Mouse (Mus musculus) midbrain, embryonic 14.5 days (tissue): Measurements from ENCODE around the gene Bmf. TPM values are rescaled to one million over a fixed set of nuclear protein-coding genes. Genes with fewer than 3 reads are reported as not detected.

Source experiments
- ATAC-seq: fragments of 200-750 bp; cut with Nextera tagmentation; 2 replicates; pipeline ENCODE4 v1.8.0; 2017; ENCODE audit warnings: moderate number of reproducible peaks, moderate library complexity; ENCODE audit not compliant: low FRiP score, low TSS enrichment
- DNase-seq: peaks from one replicate; pipeline ENCODE4 v3.0.0-alpha.2; 2015
- H3K27ac ChIP-seq: fragments of 300-500 bp; sonication (generic); replicated peaks from 2 replicates; pipeline ENCODE4 v1.5.1; 2014; ENCODE audit warnings: mild to moderate bottlenecking, low read depth, low read length, moderate library complexity
- H3K27me3 ChIP-seq: fragments of 300-500 bp; sonication (generic); 2 replicates; pipeline ENCODE4 v1.6.1; 2014; ENCODE audit warnings: low read length, control low read depth, mixed read lengths; ENCODE audit not compliant: control insufficient read depth, insufficient read depth
- H3K36me3 ChIP-seq: fragments of 300-500 bp; sonication (generic); 2 replicates; pipeline ENCODE4 v1.6.1; 2014; ENCODE audit warnings: low read length, control low read depth; ENCODE audit not compliant: control insufficient read depth, insufficient read depth
- H3K4me1 ChIP-seq: fragments of 300-500 bp; sonication (generic); 2 replicates; pipeline ENCODE4 v1.6.1; 2014; ENCODE audit warnings: mild to moderate bottlenecking, antibody characterized with exemption, low read length, control low read depth; ENCODE audit not compliant: control insufficient read depth, insufficient read depth
- H3K4me2 ChIP-seq: fragments of 300-500 bp; sonication (generic); 2 replicates; pipeline ENCODE4 v1.6.1; 2014; ENCODE audit warnings: mild to moderate bottlenecking, low read length, moderate library complexity
- H3K4me3 ChIP-seq: fragments of 300-500 bp; sonication (generic); replicated peaks from 2 replicates; pipeline ENCODE4 v1.5.1; 2014; ENCODE audit warnings: low read depth, low read length
- H3K9ac ChIP-seq: fragments of 300-500 bp; sonication (generic); replicated peaks from 2 replicates; pipeline ENCODE4 v1.6.1; 2014; ENCODE audit warnings: mild to moderate bottlenecking, low read length, moderate library complexity
- H3K9me3 ChIP-seq: fragments of 300-500 bp; sonication (generic); 2 replicates; pipeline ENCODE4 v1.6.1; 2016; ENCODE audit warnings: low read length, control low read depth, mixed read lengths; ENCODE audit not compliant: control insufficient read depth
- WGBS: fragments of 180-500 bp; shearing (Covaris S2); extraction: QIAGEN DNeasy Blood & Tissue Kit; methylation state at CpG from one replicate; pipeline ENCODE4 v1.1.7; 2014; 5-methylcytosine and 5-hydroxymethylcytosine counted together
- polyA plus RNA-seq: library from polyadenylated mRNA; unstranded; fragments of >200 nt; fragmentation: Nextera tagmentation; extraction: Ambion mirVana; gene quantifications from 2 replicates; pipeline ENCODE4 v1.2.1, GENCODE M21; 2014

Gene Bmf
- polyA plus RNA-seq, 1 experiment from 2014 or later: 1.9 TPM

GRCm38 (mm10) chr2:118511779-118512417, 37.6 kb downstream of the Bmf start:
- no peak for DNase-seq
- H3K36me3 ChIP-seq: no peaks in the 10 kb centered on the region

GRCm38 (mm10) chr2:118510447-118511310, 38.8 kb downstream of the Bmf start:
- no peaks in the 10 kb centered on the region for H3K36me3 ChIP-seq
- no peak overlapping the region for H3K4me3 ChIP-seq
- DNase-seq (peak; percentile 91), ATAC-seq (peak; percentile 89)
- no peaks in the 10 kb centered on the region for H3K9me3 ChIP-seq
- 27% methylated on average over 29 of the region's 29 CpGs for WGBS
- H3K27ac ChIP-seq: peak overlapping the region; percentile 37
- H3K4me2 ChIP-seq: 0 out of 2 replicates have a peak overlapping the region, but pooled peaks have one; percentile 9
- no peak overlapping the region for H3K9ac ChIP-seq
- peaks cover 8% of the 10 kb centered on the region; the same call in 1 of the 2 replicates for H3K4me1 ChIP-seq
- no peaks in the 10 kb centered on the region for H3K27me3 ChIP-seq

More at GRCm38 (mm10) chr2:118511779-118512417, 37.6 kb downstream of the Bmf start:
- H3K4me3 ChIP-seq: no peak overlapping the region
- no peak for ATAC-seq
- no peak overlapping the region for H3K9ac ChIP-seq
- H3K4me1 ChIP-seq: peaks cover 8% of the 10 kb centered on the region; the same call in 1 of the 2 replicates
- H3K4me2 ChIP-seq: no peak overlapping the region
- H3K27me3 ChIP-seq: no peaks in the 10 kb centered on the region
- WGBS: 67% methylated on average over 11 of the region's 11 CpGs
- H3K9me3 ChIP-seq: no peaks in the 10 kb centered on the region
- H3K27ac ChIP-seq: no peak overlapping the region

DNA sequence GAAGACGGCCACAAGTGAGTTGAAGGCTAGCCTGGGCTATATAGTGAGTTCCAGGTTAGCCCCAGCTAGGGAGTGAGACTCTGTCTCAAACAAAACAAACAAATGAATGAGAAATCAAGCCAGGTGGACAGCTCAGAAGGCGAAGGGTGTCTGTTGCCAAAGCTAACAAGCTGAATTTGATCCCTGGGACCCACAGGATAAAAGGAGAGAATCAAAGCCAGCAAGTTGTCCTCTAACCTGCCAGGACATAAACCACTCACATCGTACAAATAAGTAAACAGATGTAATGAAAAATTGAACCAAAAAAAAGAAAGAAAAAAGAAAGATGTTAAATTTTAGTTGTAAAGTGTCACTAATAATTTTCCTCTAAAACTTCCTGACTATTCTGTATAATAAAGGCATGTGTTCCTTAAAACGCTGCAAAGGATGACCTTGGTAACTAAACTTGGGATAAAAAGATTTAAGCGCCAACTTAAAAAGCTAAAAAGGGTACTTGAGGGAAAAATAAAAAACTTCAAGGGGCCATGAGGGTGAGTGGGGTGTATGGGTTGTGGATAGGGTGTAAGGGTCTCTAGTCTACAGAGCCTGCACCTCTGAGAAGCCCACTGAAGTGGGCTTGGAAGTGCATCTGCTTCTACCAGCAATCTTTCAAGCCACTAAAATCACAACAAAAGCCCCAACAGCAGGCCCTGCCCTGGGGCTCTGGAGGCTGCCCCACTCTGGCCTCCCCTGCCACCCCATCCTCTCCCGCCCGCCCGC, 39.6 kb downstream of the Bmf start:
- ATAC-seq: no peak
- no peak for DNase-seq
- no peaks in the 10 kb centered on the region for H3K9me3 ChIP-seq
- no peak overlapping the region for H3K9ac ChIP-seq
- 0 out of 2 replicates have a peak overlapping the region, but pooled peaks have one; percentile 9 for H3K4me2 ChIP-seq
- H3K4me3 ChIP-seq: no peak overlapping the region
- no peaks in the 10 kb centered on the region for H3K36me3 ChIP-seq
- H3K4me1 ChIP-seq: peaks cover 8% of the 10 kb centered on the region; the same call in 1 of the 2 replicates
- WGBS: 42% methylated on average over 8 of the region's 8 CpGs
- H3K27ac ChIP-seq: peak overlapping the region; percentile 37
- H3K27me3 ChIP-seq: no peaks in the 10 kb centered on the region

- Histone ChIP-seq H3K36me3 (no peaks in the 10 kb centered on the region), H3K4me2 (no peak overlapping the region), H3K9ac (no peak overlapping the region), H3K4me1 (peaks cover 8% of the 10 kb centered on the region; the same call in 1 of the 2 replicates), H3K4me3 (no peak overlapping the region), H3K9me3 (no peaks in the 10 kb centered on the region), H3K27ac (no peak overlapping the region), H3K27me3 (no peaks in the 10 kb centered on the region)
- DNase-seq (no peak), ATAC-seq (no peak)
- WGBS: 93% methylated on average over 7 of the region's 7 CpGs
Measured at GRCm38 (mm10) chr2:118507126-118507525, 42.4 kb downstream of the Bmf start.

DNA sequence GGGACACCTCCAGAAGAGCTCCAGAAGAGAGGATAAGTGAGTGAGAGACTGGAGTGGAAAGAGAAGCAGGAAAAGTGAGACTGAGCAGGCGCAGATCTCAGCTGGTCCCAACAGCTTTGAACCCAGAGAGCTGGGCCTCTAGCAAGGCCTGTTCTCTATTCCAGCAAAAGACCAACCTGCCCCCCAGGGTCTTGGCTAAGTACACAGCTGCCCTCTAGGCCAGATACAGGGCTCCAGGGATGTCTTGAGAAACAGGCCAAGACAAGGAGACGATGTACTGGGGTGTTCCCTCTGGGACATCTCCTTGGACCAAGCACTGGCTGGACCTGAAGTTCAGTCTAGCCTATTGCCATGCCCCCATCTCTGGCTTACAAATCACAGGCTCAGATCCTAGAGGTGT, 49.3 kb downstream of the Bmf start:
- H3K4me3 ChIP-seq: no peak overlapping the region
- H3K36me3 ChIP-seq: no peaks in the 10 kb centered on the region
- DNase-seq (no peak), ATAC-seq (no peak)
- H3K9me3 ChIP-seq: no peaks in the 10 kb centered on the region
- 88% methylated on average over 2 of the region's 2 CpGs for WGBS
- H3K27me3 ChIP-seq: no peaks in the 10 kb centered on the region
- no peak overlapping the region for H3K9ac ChIP-seq
- H3K27ac ChIP-seq: no peak overlapping the region
- H3K4me2 ChIP-seq: no peak overlapping the region
- no peaks in the 10 kb centered on the region for H3K4me1 ChIP-seq

DNA sequence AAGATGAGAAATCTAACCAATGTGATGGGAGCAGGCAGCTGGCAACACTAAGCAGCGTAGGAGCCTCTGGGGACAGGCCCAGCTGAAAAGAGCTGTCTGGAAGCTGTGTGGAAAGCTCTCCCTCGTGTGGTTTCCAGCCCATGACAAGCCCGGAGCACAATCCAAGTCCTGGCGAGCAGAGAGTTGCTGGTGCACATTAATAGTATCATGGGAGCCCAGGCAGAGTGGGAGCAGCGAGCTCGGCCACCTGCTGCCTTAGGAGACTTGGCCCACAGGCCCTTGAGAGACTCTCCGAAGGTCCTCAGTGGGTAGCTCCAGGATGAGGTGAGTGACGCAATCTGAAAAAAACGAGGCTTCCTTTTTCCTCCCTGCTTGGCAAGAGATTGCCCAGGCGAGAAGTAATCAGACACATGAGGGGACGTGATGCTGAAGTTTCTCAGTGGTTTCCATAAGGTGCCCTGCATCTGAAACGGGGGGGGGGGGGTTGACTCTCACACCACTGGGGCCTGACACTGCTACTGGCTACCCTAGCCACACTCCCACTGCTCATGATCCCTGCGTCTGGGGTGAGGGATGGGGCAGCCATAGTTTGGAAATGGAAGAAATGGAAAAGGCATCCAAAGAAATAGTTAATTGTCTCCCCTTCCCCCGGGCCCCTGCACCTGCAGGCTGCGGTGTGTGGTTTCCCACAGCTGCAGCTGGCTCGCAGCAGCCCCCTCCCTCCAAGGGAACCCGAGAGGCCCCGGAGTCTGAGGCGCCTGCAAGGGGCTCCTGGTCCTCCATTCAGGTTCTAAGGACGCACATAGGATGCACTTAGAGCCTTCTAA, 50.1 kb downstream of the Bmf start:
- ATAC-seq (no peak), DNase-seq (peak; percentile 32)
- no peak overlapping the region for H3K4me2 ChIP-seq
- no peaks in the 10 kb centered on the region for H3K4me1 ChIP-seq
- no peaks in the 10 kb centered on the region for H3K9me3 ChIP-seq
- no peak overlapping the region for H3K27ac ChIP-seq
- H3K27me3 ChIP-seq: no peaks in the 10 kb centered on the region
- no peak overlapping the region for H3K9ac ChIP-seq
- H3K36me3 ChIP-seq: no peaks in the 10 kb centered on the region
- no peak overlapping the region for H3K4me3 ChIP-seq
- WGBS: 39% methylated on average over 20 of the region's 20 CpGs

- H3K36me3 ChIP-seq: no peaks in the 10 kb centered on the region
- no peak overlapping the region for H3K27ac ChIP-seq
- no peak overlapping the region for H3K4me2 ChIP-seq
- no peaks in the 10 kb centered on the region for H3K9me3 ChIP-seq
- H3K27me3 ChIP-seq: no peaks in the 10 kb centered on the region
- ATAC-seq (no peak), DNase-seq (no peak)
- H3K9ac ChIP-seq: no peak overlapping the region
- no peaks in the 10 kb centered on the region for H3K4me1 ChIP-seq
- WGBS: 76% methylated on average over 6 of the region's 6 CpGs
- H3K4me3 ChIP-seq: no peak overlapping the region
Measured at GRCm38 (mm10) chr2:118498476-118498875, 51.0 kb downstream of the Bmf start.

DNA sequence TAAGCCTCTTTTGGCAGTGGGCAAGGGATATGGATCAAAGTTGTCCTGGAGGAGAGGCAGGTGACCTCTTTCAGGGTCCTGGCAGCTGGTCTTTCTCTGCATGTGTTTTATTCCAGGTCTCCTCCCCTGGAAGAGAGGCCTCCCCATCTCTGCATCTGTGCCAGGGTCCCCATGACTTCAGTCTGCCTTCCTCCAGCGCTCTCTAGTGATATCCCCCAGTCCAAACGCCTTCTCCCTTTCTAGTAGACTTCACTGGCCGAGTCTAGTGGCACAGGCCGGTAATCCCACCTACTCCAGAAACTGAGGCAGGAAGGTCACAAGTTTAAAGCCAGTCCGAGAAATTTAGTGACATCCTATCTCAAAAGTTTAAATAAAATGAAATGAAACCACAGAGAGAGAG, 51.6 kb downstream of the Bmf start:
- H3K4me1 ChIP-seq: no peaks in the 10 kb centered on the region
- H3K36me3 ChIP-seq: no peaks in the 10 kb centered on the region
- H3K9ac ChIP-seq: no peak overlapping the region
- ATAC-seq (no peak), DNase-seq (no peak)
- no peaks in the 10 kb centered on the region for H3K27me3 ChIP-seq
- H3K4me2 ChIP-seq: no peak overlapping the region
- no peaks in the 10 kb centered on the region for H3K9me3 ChIP-seq
- H3K4me3 ChIP-seq: no peak overlapping the region
- 83% methylated on average over 5 of the region's 5 CpGs for WGBS
- H3K27ac ChIP-seq: no peak overlapping the region
